Mouse (Mus musculus) C2C12 (cell line): ENCODE measurements around the gene Pus7.
"Not testable (repeated sequence)": the region's sequence is repeated elsewhere in the genome, so short reads cannot be mapped to it uniquely, and the experiment has no call there.

ENCODE experiments used
- CTCF ChIP-seq: IDR thresholded peaks from one replicate; pipeline ENCODE4 v1.5.1; 2011; ENCODE audit not compliant: control insufficient read depth, insufficient read depth, insufficient read length
- MAX ChIP-seq: IDR thresholded peaks from one replicate; pipeline ENCODE4 v1.6.1; 2011; ENCODE audit warnings: mild to moderate bottlenecking, control low read depth
- MYOG ChIP-seq: IDR thresholded peaks from one replicate; pipeline ENCODE4 v1.6.1; 2011; ENCODE audit not compliant: control insufficient read depth, insufficient read length; ENCODE audit errors: extremely low read depth
- USF1 ChIP-seq: IDR thresholded peaks from one replicate; pipeline ENCODE4 v1.6.1; 2011; ENCODE audit warnings: low read depth, mild to moderate bottlenecking, control low read depth, moderate library complexity

- TF ChIP-seq CTCF, USF1, MYOG, MAX: not testable (repeated sequence)
Measured at GRCm38 (mm10) chr5:23711671-23712129, 71.8 kb downstream of the Pus7 start.
